Mouse (Mus musculus) kidney, adult 18-20 months (tissue): ENCODE data around the gene Tmprss15.

Source experiments
- DNase-seq: peaks from one replicate; pipeline ENCODE4 v3.0.0; 2021

Gene Tmprss15

GRCm38 (mm10) chr16:79090997-79091396 is at the start of gene Tmprss15:
Gene Tmprss15 (minus strand): TSS chr16:79091097.
- DNase-seq, result no peak

GRCm38 (mm10) chr16:79114879-79115278 is 24.0 kb upstream of the Tmprss15 start:
- no peak for DNase-seq

GRCm38 (mm10) chr16:79109516-79109915 is 18.6 kb upstream of the Tmprss15 start:
- DNase-seq, result no peak

DNA sequence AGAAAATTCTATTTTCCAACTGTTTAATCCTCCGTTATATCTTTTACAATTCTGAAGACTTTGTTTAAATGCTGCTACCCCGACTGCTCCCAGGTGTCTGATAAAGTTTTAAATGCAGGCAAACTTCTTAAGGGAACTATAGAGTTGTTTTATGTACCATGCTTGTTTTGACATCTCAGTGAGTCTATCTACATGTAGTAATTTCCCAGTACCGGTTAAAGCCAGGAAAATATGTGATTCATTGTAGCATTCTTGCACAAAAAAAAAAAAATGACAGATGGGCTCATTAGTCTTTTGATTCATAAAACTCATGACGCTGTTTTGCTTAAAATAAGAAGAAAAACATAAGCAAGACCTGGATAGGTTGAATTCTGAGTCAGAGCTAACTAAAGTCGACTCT is 18.1 kb upstream of the Tmprss15 start:
- no peak for DNase-seq

- DNase-seq, result no peak
Measured at GRCm38 (mm10) chr16:79100325-79100724, 9.4 kb upstream of the Tmprss15 start.

DNA sequence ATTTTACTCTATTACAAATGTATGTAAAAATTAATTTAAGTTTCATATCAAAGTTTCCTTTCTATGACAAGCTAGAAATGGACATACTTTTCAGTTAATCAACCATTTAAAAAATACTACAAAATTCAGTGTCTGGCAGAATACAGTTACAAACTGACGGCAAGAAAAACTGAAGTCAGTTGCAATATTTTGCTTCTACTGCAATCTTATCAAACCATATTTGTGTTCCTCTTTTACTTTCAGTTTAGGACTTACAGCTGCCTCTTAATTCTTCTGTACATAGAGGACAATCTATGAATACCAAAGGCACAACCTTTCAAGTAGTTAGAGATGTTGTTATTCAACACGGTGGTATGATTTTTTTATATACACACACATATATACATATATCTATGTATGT is 7.4 kb upstream of the Tmprss15 start:
- DNase-seq, result no peak

GRCm38 (mm10) chr16:79086550-79086949 is 4.3 kb downstream of the Tmprss15 start:
- DNase-seq, result no peak

GRCm38 (mm10) chr16:79063848-79064247 is 27.0 kb downstream of the Tmprss15 start:
- DNase-seq, result no peak

DNA sequence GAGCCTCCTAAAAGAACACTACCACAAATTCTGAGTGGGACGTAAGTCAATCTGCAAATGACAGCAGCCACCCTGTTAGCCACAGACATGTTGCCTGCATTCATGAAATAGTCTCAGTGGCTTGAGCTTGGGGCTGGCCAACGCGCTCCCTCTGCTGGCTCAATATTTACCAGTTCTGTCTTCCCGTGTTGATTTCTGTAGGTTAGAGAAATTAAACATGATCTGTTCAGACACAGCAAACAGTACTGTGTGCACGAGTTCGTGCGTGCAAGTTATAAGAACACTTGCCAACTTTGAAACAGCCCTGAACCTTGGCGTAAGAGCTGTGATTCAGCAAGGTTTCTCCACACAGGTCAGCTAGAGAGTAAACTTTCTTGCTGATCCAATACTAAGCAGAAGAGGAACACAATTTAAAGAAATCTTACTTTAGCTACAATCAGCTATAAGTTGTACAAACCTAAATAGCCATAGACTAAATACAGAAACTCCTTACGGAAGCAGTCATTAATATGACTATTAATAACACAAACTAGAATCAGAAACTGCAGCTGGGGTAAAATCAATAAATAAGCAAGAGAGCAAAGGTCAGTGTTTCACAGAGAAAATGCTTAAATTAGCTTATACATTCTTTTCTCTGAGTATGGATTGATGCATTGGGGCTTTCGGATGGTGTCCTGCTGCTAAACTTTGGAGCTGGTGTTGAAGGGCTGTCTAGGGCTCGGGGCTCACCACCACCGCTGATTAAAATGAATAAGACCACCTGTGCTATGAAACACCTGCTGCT is 31.9 kb downstream of the Tmprss15 start:
- DNase-seq, result no peak

- DNase-seq, result no peak
Measured at GRCm38 (mm10) chr16:79032593-79032992, 58.3 kb downstream of the Tmprss15 start.

DNA sequence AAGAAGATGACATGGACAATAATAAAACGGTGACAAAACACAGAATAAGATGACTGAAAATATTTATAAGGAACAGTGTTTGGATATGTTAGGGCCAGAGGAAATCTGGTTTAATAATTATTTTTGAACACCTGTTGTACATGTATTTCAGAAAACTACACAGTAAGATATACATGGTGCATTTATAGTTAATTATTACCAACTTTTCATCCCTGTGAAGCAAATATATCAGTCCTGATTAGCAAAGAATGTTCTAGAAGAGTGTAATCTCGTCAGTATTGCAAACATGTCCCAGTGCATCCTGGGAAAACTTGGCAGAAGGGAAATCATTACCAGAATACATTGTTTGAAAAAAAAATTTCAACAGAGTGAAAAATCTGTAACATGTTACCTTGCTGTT is 88.1 kb downstream of the Tmprss15 start:
- DNase-seq, result no peak

GRCm38 (mm10) chr16:79001679-79002078 is 89.2 kb downstream of the Tmprss15 start:
- no peak for DNase-seq

DNA sequence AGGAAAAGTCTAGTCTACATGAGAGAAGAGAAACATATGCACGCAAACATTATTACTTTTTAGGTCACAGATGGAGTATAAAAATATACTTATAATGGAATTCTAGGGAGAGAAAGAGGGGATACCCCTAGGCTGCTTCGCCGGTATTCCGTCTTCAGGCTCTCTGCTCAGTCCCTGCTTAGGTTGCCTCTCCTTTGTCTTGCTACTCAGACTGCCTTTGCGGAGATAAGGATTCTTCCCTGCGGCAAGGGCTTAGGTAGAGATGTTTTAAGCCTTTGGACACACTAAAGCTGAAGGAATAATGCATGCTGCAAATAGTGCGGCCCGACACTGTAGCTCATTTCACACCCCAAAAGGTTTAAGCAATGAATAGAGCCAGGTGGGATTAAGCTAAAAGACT is 114.5 kb downstream of the Tmprss15 start:
- DNase-seq, result no peak

GRCm38 (mm10) chr16:78974099-78974498 is 116.8 kb downstream of the Tmprss15 start:
- DNase-seq, result no peak

- no peak for DNase-seq
Measured at GRCm38 (mm10) chr16:78969091-78969731, 121.7 kb downstream of the Tmprss15 start.

- no peak for DNase-seq
Measured at GRCm38 (mm10) chr16:78957434-78957833, 133.5 kb downstream of the Tmprss15 start.

DNA sequence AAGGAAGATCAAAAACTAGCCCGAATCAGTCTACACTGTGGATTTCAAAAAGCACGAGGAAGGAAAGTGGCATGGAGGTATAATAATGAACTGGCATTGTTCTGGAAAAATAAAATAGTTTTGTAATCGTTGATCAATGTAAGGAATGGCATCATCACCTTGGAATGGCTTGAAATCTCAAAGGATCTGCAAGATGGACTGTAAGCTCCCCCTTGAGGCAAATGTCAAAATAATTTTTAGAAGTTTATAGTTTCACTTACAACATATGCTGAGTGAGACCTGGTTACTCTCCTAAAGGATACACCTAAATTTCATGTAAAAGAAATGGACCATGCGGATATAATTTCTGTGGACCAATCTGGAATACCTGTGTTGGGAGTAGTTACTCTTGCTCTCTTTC is 140.5 kb downstream of the Tmprss15 start:
- no peak for DNase-seq

DNA sequence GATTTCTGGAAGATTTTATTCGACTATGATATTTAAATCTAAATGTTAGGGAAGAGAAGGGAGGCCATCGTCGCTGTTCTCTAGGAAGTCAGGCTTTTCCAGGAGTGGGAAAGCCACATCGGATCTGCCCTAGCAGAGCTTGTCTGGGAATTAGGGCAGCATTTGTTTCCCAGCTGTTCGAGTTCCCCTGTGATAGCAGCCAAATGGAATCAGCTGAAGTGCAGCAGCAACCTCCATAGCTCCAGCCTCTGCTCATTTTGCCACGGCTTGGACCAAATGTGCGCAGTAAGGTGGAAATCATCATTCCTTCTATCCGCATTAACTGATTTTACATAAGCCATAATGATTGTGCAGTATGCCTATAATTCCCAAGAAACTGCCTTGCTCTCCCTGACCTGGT is 153.1 kb downstream of the Tmprss15 start:
- no peak for DNase-seq

- DNase-seq, result no peak
Measured at GRCm38 (mm10) chr16:78934298-78934697, 156.6 kb downstream of the Tmprss15 start.

GRCm38 (mm10) chr16:78931287-78932025 is 159.4 kb downstream of the Tmprss15 start:
- DNase-seq, result no peak

- no peak for DNase-seq
Measured at GRCm38 (mm10) chr16:78930382-78931286, 160.3 kb downstream of the Tmprss15 start, which contains the start of gene Chodl. Gene Chodl (plus strand): TSS chr16:78930948.

GRCm38 (mm10) chr16:78922644-78923043 is 168.3 kb downstream of the Tmprss15 start:
- DNase-seq, result no peak
